Mouse (Mus musculus) bone marrow, adult 2 months (tissue): ENCODE measurements around the gene Nhlrc2. TPM values are rescaled to one million over a fixed set of nuclear protein-coding genes. Genes with fewer than 3 reads are reported as not detected.

Experiments
- H3K27ac ChIP-seq: fragments of 200-500 bp; 2 replicates; pipeline ENCODE4 v1.5.1; 2012; ENCODE audit warnings: low read depth, mild to moderate bottlenecking, control low read depth, inconsistent platforms, low read length; ENCODE audit not compliant: control insufficient read depth, poor library complexity, insufficient read depth
- H3K4me1 ChIP-seq: fragments of 200-500 bp; 2 replicates; pipeline ENCODE4 v1.6.1; 2011; ENCODE audit warnings: low read length; ENCODE audit not compliant: control insufficient read depth, insufficient read depth
- H3K4me3 ChIP-seq: fragments of 200-500 bp; replicated peaks from 2 replicates; pipeline ENCODE3; 2011; ENCODE audit warnings: mild to moderate bottlenecking, low read depth, low read length, control low read depth; ENCODE audit not compliant: control insufficient read depth
- CTCF ChIP-seq: fragments of 200-500 bp; IDR thresholded peaks from 2 replicates; pipeline ENCODE4 v1.5.1; 2011; ENCODE audit warnings: low read length, control low read depth; ENCODE audit not compliant: control insufficient read depth, insufficient read depth
- POLR2A ChIP-seq: fragments of 200-500 bp; IDR thresholded peaks from 2 replicates; pipeline ENCODE4 v1.6.1; 2011; ENCODE audit warnings: low read depth, mild to moderate bottlenecking, control low read depth, low read length, borderline replicate concordance; ENCODE audit not compliant: control insufficient read depth
- WGBS: fragments of 180-500 bp; shearing (Covaris S2); methylation state at CpG from one replicate; pipeline ENCODE4 v1.1.7; 2018; 5-methylcytosine and 5-hydroxymethylcytosine counted together
- polyA plus RNA-seq: library from polyadenylated mRNA; stranded (reverse); fragments of >200 nt; gene quantifications from 2 replicates; pipeline ENCODE4 v1.2.4, GENCODE M21; 2011; ENCODE audit warnings: low replicate concordance; ENCODE audit not compliant: missing spikeins, insufficient read depth, insufficient read length

Gene Nhlrc2
- polyA plus RNA-seq, 1 experiment: 5.1 TPM

- WGBS: 95% methylated on average over 9 of the region's 9 CpGs
- H3K4me1 ChIP-seq: no peaks in the 10 kb centered on the region
- no peak for TF ChIP-seq CTCF
- TF ChIP-seq POLR2A: no peak
- no peak overlapping the region for H3K4me3 ChIP-seq
- H3K27ac ChIP-seq: no peak overlapping the region
Observed at GRCm38 (mm10) chr19:56592472-56592871, 44.4 kb downstream of the Nhlrc2 start.

- no peak for TF ChIP-seq CTCF
- no peak for TF ChIP-seq POLR2A
- Histone ChIP-seq H3K4me1 (no peaks in the 10 kb centered on the region), H3K27ac (no peak overlapping the region), H3K4me3 (no peak overlapping the region)
- WGBS: 75% methylated on average over 3 of the region's 3 CpGs
Observed at GRCm38 (mm10) chr19:56599996-56600395, 51.9 kb downstream of the Nhlrc2 start.

- Histone ChIP-seq H3K27ac (no peak overlapping the region), H3K4me3 (no peak overlapping the region), H3K4me1 (no peaks in the 10 kb centered on the region)
- TF ChIP-seq CTCF: no peak
- no peak for TF ChIP-seq POLR2A
- WGBS: 77% methylated on average over 7 of the region's 7 CpGs
Observed at GRCm38 (mm10) chr19:56600797-56601196, 52.7 kb downstream of the Nhlrc2 start.

GRCm38 (mm10) chr19:56601901-56602347 lies 53.9 kb downstream of the Nhlrc2 start:
- Histone ChIP-seq H3K4me1 (no peaks in the 10 kb centered on the region), H3K27ac (no peak overlapping the region; the same call in 1 of the 2 replicates), H3K4me3 (no peak overlapping the region)
- no peak for TF ChIP-seq CTCF
- TF ChIP-seq POLR2A: no peak
- whole genome bisulfite sequencing: 93% methylated on average over 15 of the region's 15 CpGs

- no peaks in the 10 kb centered on the region for H3K4me1 ChIP-seq
- TF ChIP-seq CTCF: no peak
- TF ChIP-seq POLR2A: no peak
- WGBS: 26% methylated on average over 5 of the region's 5 CpGs
- no peak overlapping the region for H3K27ac ChIP-seq
- no peak overlapping the region for H3K4me3 ChIP-seq
Observed at GRCm38 (mm10) chr19:56608946-56609345, 60.9 kb downstream of the Nhlrc2 start.

- WGBS: 55% methylated on average over 5 of the region's 5 CpGs
- TF ChIP-seq CTCF (no peak), POLR2A (no peak)
- H3K4me1 ChIP-seq: no peaks in the 10 kb centered on the region
- H3K27ac ChIP-seq: no peak overlapping the region
- H3K4me3 ChIP-seq: no peak overlapping the region
Observed at GRCm38 (mm10) chr19:56614131-56614530, 66.1 kb downstream of the Nhlrc2 start.

- H3K27ac ChIP-seq: no peak overlapping the region
- WGBS: 70% methylated on average over 9 of the region's 9 CpGs
- TF ChIP-seq CTCF (no peak), POLR2A (no peak)
Observed at GRCm38 (mm10) chr19:56618845-56619244, 70.8 kb downstream of the Nhlrc2 start.

GRCm38 (mm10) chr19:56619546-56619945 lies 71.5 kb downstream of the Nhlrc2 start:
- H3K4me1 ChIP-seq: no peaks in the 10 kb centered on the region
- TF ChIP-seq CTCF: no peak
- WGBS: 79% methylated on average over 4 of the region's 4 CpGs
- no peak overlapping the region for H3K27ac ChIP-seq
- no peak overlapping the region for H3K4me3 ChIP-seq

More at GRCm38 (mm10) chr19:56618845-56619244, 70.8 kb downstream of the Nhlrc2 start:
- no peaks in the 10 kb centered on the region for H3K4me1 ChIP-seq
- H3K4me3 ChIP-seq: no peak overlapping the region

- no peak overlapping the region for H3K4me3 ChIP-seq
- 69% methylated on average over 7 of the region's 7 CpGs for WGBS
- TF ChIP-seq CTCF (no peak), POLR2A (no peak)
- no peak overlapping the region for H3K27ac ChIP-seq
- no peaks in the 10 kb centered on the region for H3K4me1 ChIP-seq
Observed at GRCm38 (mm10) chr19:56621876-56622275, 73.8 kb downstream of the Nhlrc2 start.
